ENCODE assay signal across 7 mouse cellular contexts in genomic region chr14:57571155-57572133, GRCm38 (mm10). TPM values are rescaled to one million over a fixed set of nuclear protein-coding genes. Genes with fewer than 3 reads are reported as not detected.
A peak's percentile ranks its signal among the peaks of the same experiment; 100 is the strongest.
DNase-seq lines count a peak whose midpoint lies in the region; ATAC-seq lines count a peak whose summit lies in the region.

TSS of gene Eef1akmt1 (minus strand) at chr14:57571612.

- 0 out of 2 replicates have a peak, but pooled peaks cover 5% of the 10 kb centered on the region for H3K36me3 ChIP-seq in intestine, embryonic 15.5 days
- peaks cover 9% of the 10 kb centered on the region for H3K36me3 ChIP-seq in midbrain, embryonic 10.5 days

- peak; percentile 100 for ATAC-seq in intestine, embryonic 15.5 days

- peak within 1 kb of the TSS; percentile 58 for H3K4me3 ChIP-seq in intestine, embryonic 15.5 days (replicated peaks)
- H3K4me3 ChIP-seq in midbrain, embryonic 10.5 days: peak within 1 kb of the TSS; percentile 62

- 7% methylated on average over 35 of the region's 35 CpGs for whole genome bisulfite sequencing in intestine, embryonic 15.5 days
- 11% methylated on average over 35 of the region's 35 CpGs for WGBS in midbrain, embryonic 10.5 days

- peak within 1 kb of the TSS; percentile 58 for H3K4me2 ChIP-seq in intestine, embryonic 15.5 days (replicated peaks)

- peak within 1 kb of the TSS; percentile 54 for H3K9ac ChIP-seq in intestine, embryonic 15.5 days

- H3K4me1 ChIP-seq in intestine, embryonic 15.5 days (replicated peaks): no peaks in the 10 kb centered on the region
- peaks cover 10% of the 10 kb centered on the region; the same call in 1 of the 2 replicates for H3K4me1 ChIP-seq in midbrain, embryonic 10.5 days

- DNase-seq in adrenal gland, adult 2 months: peak; percentile 98
- peak; percentile 89 for DNase-seq in embryo, embryonic 11.5 days (ENCODE audit: low read depth, low spot score)
- peak; percentile 94 to 97 for DNase-seq in gastrocnemius, postnatal 36 days
- peak; percentile 96 to 97 for DNase-seq in left cerebral cortex, postnatal 25 days (ENCODE audit: low spot score in 2 of 2)
- DNase-seq in midbrain, embryonic 10.5 days (ENCODE audit: low spot score): peak; percentile 96
- DNase-seq in right cerebral cortex, postnatal 4 days: peak; percentile 96

- H3K27me3 ChIP-seq in intestine, embryonic 15.5 days (replicated peaks): no peaks in the 10 kb centered on the region
- no peaks in the 10 kb centered on the region for H3K27me3 ChIP-seq in midbrain, embryonic 10.5 days (ENCODE audit: low read depth, poor library complexity, severe bottlenecking)

- H3K9me3 ChIP-seq in intestine, embryonic 15.5 days: no peaks in the 10 kb centered on the region
- no peaks in the 10 kb centered on the region for H3K9me3 ChIP-seq in midbrain, embryonic 10.5 days (replicated peaks)

- peak within 1 kb of the TSS; percentile 42 for H3K27ac ChIP-seq in intestine, embryonic 15.5 days
- H3K27ac ChIP-seq in midbrain, embryonic 10.5 days (replicated peaks): peak within 1 kb of the TSS; percentile 86

- intact Hi-C loops in gastrocnemius, postnatal 36 days (cut with DNase I): loop anchor here (5.0 kb wide), 1 partner anchor 44 kb away; no protein-coding TSS in a partner anchor
- intact Hi-C loops in left cerebral cortex, postnatal 25 days (cut with DNase I): loop anchor here (5.0 kb wide), 1 partner anchor 39 kb away; no protein-coding TSS in a partner anchor

RNA-seq across cellular contexts. Expression of gene Eef1akmt1, which starts in this region (rescaled TPM):
- total RNA-seq in adrenal gland, adult 2 months (2021): 10 to 100 TPM; 28.4 to 29.4 TPM
- polyA plus RNA-seq in adrenal gland, adult 2 months (2012; rRNA removed): 5.1 and 5.7 TPM in 2 replicates
- total RNA-seq in gastrocnemius, postnatal 36 days (2021): 10 to 100 TPM; 23.7 to 29.9 TPM
- 95.5 and 97.4 TPM in 2 replicates for polyA plus RNA-seq in intestine, embryonic 15.5 days (2015; fragmentation: Nextera tagmentation; extraction: Ambion mirVana)
- 10 to 100 TPM; 35.8 to 36.3 TPM for total RNA-seq in left cerebral cortex, postnatal 25 days (2021)
- polyA plus RNA-seq in midbrain, embryonic 10.5 days (2016; fragmentation: Nextera tagmentation; extraction: Ambion mirVana): 91.0 and 110 TPM in 2 replicates

Comparison
In these comparisons a context has a peak if more than half of its experiments do, and no peak if none do; other contexts are left out.
1. Peak in every context shown above with its lines: DNase-seq, ATAC-seq, H3K4me3 ChIP-seq and H3K27ac ChIP-seq.
2. RNA of gene Eef1akmt1 (polyA plus RNA-seq): 91.0 to 110 TPM in midbrain, embryonic 10.5 days and 95.5 to 97.4 TPM in intestine, embryonic 15.5 days; 5.1 to 5.7 TPM in adrenal gland, adult 2 months; every median in the first group is over 10 times any median in the second.